Comparison of ENCODE assay signal across 12 mouse cellular contexts in the genomic region with DNA sequence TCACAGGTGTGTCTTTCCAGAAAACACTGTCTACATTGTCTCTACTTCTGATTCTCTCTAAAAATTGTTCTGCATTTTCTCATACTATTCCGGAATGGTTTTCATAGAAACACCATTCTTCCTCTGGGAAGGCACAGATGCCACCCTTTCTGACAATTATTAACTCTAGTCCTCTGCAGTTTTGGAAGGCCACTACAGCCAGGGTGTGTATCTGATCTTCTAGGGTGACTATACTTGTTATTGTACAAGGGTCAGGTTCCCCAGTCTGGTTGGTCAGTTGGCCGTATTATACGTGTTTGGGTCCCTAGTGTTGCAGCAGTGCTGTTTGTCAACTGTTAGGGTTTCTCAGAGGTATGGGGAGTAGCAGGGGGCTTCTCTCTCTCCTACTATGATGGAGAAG. TPM values are rescaled to one million over a fixed set of nuclear protein-coding genes. Genes with fewer than 3 reads are reported as not detected.
"Had no signal": no experiment of that assay in that cellular context is flagged by ENCODE, and none has a peak within 500 bp of the region (broad histone marks: within the 10 kb centered on the region; RNA-seq: fewer than 3 reads in every experiment).

No protein-coding gene starts in this region.

- H3K4me2 ChIP-seq: limb, embryonic 12.5 days; midbrain, embryonic 13.5 days; neural tube, embryonic 12.5 days had no signal

- H3K4me3 ChIP-seq: layer of hippocampus, adult 2 months; limb, embryonic 12.5 days; midbrain, embryonic 13.5 days; neural tube, embryonic 12.5 days had no signal

- H3K36me3 ChIP-seq: limb, embryonic 12.5 days; midbrain, embryonic 13.5 days; neural tube, embryonic 12.5 days had no signal

- DNase-seq: kidney, postnatal 4 days; lung, adult 18-20 months; retina, postnatal 1 day; right cerebral cortex, postnatal 14 days; thymus, postnatal 36 days had no signal

- H3K9ac ChIP-seq: limb, embryonic 12.5 days; midbrain, embryonic 13.5 days; neural tube, embryonic 12.5 days had no signal

- H3K9me3 ChIP-seq: midbrain, embryonic 13.5 days had no signal

- H3K27me3 ChIP-seq: limb, embryonic 12.5 days; midbrain, embryonic 13.5 days; neural tube, embryonic 12.5 days had no signal

- H3K4me1 ChIP-seq: limb, embryonic 12.5 days; midbrain, embryonic 13.5 days; neural tube, embryonic 12.5 days had no signal

- H3K27ac ChIP-seq: kidney, postnatal 0 days; layer of hippocampus, adult 2 months; limb, embryonic 12.5 days; midbrain, embryonic 13.5 days; neural tube, embryonic 12.5 days had no signal

- ATAC-seq: hindbrain, embryonic 16.5 days; inflammation-experienced regulatory T-cells, adult 6 months; midbrain, embryonic 13.5 days had no signal

RNA-seq across cellular contexts. Expression of a gene that starts 15.8 kb away (rescaled TPM):
- polyA plus RNA-seq: inflammation-experienced regulatory T-cells, adult 6 months had no signal
